Mouse (Mus musculus): Measurements from ENCODE around the gene Ankrd45. TPM values are rescaled to one million over a fixed set of nuclear protein-coding genes. Genes with fewer than 3 reads are reported as not detected.

Gene Ankrd45
- polyA plus RNA-seq, 1 experiment from 2014 or later: 0.81 TPM

DNA sequence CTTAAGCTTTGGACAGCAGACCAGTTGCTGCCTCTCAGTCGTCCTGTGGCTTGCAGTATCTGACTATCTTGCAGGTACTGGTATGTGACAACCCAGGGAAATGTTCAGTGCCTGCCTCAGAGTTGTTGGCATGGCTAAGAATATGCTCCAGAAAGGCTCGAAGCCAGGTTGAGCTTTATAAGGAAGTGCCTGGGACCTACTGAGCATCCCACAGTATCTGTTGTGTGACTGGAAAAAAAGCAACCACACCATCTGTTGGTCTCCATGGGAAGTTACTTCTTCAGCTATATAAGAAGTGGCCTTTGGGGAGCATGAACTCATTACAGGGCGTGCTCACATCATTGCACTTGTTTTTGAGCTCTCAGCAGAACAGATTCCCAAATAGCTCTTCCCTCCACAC lies 77.3 kb downstream of the Ankrd45 start:
- no peaks in the 10 kb centered on the region for H3K4me1 ChIP-seq (ENCODE audit: control insufficient read depth, insufficient read depth, low read length)
- ATAC-seq: no peak
- 64% methylated on average over 3 of the region's 3 CpGs for WGBS
- no peak overlapping the region for H3K27ac ChIP-seq (ENCODE audit: low read length)
- no peaks in the 10 kb centered on the region for H3K27me3 ChIP-seq (replicated peaks; ENCODE audit: control insufficient read depth, insufficient read depth, low read length)
- H3K9me3 ChIP-seq (ENCODE audit: control insufficient read depth, low read length): no peaks in the 10 kb centered on the region
- H3K9ac ChIP-seq (ENCODE audit: low read depth, low read length): no peak overlapping the region
- H3K4me3 ChIP-seq (ENCODE audit: low read length): no peak overlapping the region
- no peaks in the 10 kb centered on the region for H3K36me3 ChIP-seq (ENCODE audit: control insufficient read depth, insufficient read depth, low read length)
- no peak overlapping the region for H3K4me2 ChIP-seq (ENCODE audit: low read depth, low read length)

Other genes starting within 250 kb of the Ankrd45 start
- gene Rc3h1, start 236.3 kb upstream of the Ankrd45 start, polyA plus RNA-seq (2015; fragmentation: Nextera tagmentation; extraction: Ambion mirVana): 4.9 and 5.1 TPM in 2 replicates
- gene Serpinc1, start 164.1 kb upstream of the Ankrd45 start, polyA plus RNA-seq (2015; fragmentation: Nextera tagmentation; extraction: Ambion mirVana): 5.4 and 16.6 TPM in 2 replicates
- 3.4 and 4.3 TPM in 2 replicates for gene Zbtb37, start 107.8 kb upstream of the Ankrd45 start, polyA plus RNA-seq (2015; fragmentation: Nextera tagmentation; extraction: Ambion mirVana)
- 43.1 and 47.5 TPM in 2 replicates for gene Dars2, start 72.0 kb upstream of the Ankrd45 start, polyA plus RNA-seq (2015; fragmentation: Nextera tagmentation; extraction: Ambion mirVana)
- gene Cenpl, start 72.0 kb upstream of the Ankrd45 start, polyA plus RNA-seq (2015; fragmentation: Nextera tagmentation; extraction: Ambion mirVana): 21.0 and 26.1 TPM in 2 replicates
- 9.9 and 10.8 TPM in 2 replicates for gene Klhl20, start 11.2 kb upstream of the Ankrd45 start, polyA plus RNA-seq (2015; fragmentation: Nextera tagmentation; extraction: Ambion mirVana)
- not detected in 2 replicates for gene Tex50, start 16.6 kb downstream of the Ankrd45 start, polyA plus RNA-seq (2015; fragmentation: Nextera tagmentation; extraction: Ambion mirVana)
- gene Prdx6, start 108.5 kb downstream of the Ankrd45 start, polyA plus RNA-seq (2015; fragmentation: Nextera tagmentation; extraction: Ambion mirVana): 488 and 543 TPM in 2 replicates

Measured in intestine, embryonic 16.5 days (tissue).